Mouse (Mus musculus) left cerebral cortex, adult 18-20 months (tissue): Measurements from ENCODE around the gene Hvcn1. TPM values are rescaled to one million over a fixed set of nuclear protein-coding genes. Genes with fewer than 3 reads are reported as not detected.

Source experiments
- DNase-seq, 2 experiments: peaks; one replicate each; pipeline ENCODE4 v3.0.0; 2021 to 2022; ENCODE audit warnings: low spot score in 2 of 2, mixed read lengths in 1 of 2
- total RNA-seq, 2 experiments: library from RNA; stranded (reverse); gene quantifications; 2 replicates each; pipeline ENCODE4 v1.2.3; 2021

Hvcn1 gene
- total RNA-seq, 2 experiments from 2014 or later, result 2.6 to 4.3 TPM

DNA sequence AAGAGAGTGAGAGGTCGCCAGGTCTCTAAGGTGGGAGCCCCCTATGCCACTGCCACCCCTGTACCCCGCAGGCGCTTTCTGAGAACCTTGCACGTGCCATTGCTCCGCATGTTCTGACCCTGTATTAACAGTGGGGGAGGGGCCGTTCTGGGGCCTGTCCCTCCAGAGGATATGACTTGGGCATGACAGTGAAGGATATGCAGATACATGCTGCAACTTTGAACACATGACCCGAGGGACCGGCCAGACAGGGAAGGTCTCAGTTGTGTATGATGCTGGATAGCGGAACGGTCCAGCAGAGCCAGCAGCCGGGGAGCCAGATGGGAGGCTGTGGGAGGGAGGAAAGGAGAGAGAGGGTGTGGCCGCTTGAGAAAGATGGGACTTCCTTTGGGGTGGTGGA, 27.1 kb downstream of the Hvcn1 start:
- DNase-seq, result peak; percentile 22 to 25

GRCm38 (mm10) chr5:122234319-122235195, 28.0 kb downstream of the Hvcn1 start:
- no peak for DNase-seq

DNA sequence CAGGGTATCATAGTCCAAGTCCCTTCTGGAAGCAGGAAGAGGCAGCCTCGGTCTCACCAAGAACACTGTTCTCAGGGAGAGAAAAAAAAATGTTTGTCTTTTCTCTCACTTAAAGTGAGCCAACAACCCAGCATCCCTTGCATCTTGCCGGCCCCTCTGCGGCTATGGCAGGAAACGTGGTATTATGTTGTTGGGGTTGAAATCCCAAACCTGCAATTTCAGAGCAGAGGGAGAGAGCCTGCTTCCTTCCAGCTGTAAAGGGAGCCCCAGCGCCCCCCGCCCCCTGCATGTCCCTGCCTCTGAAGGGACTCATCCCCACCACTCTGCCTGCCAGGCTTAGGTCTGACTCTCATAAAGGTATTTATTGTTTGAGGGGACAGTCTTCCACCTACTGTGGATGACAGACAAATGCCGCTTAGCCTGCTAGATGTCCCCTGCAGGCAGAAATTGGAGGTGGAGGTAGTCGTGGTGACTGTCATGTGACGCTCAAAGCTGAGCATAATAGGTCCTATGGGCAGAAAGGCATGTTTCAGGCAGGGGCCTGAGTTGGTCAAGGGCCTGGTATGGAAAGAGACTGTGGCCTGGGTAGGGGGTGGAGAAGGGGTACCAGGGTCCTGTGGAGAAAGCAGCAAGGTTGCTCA, 28.7 kb downstream of the Hvcn1 start:
- DNase-seq, result no peak

GRCm38 (mm10) chr5:122237200-122237599, 30.6 kb downstream of the Hvcn1 start:
- peak in 1 of 2 experiments; percentile 27 for DNase-seq

GRCm38 (mm10) chr5:122239618-122240017, 33.0 kb downstream of the Hvcn1 start:
- no peak for DNase-seq

DNA sequence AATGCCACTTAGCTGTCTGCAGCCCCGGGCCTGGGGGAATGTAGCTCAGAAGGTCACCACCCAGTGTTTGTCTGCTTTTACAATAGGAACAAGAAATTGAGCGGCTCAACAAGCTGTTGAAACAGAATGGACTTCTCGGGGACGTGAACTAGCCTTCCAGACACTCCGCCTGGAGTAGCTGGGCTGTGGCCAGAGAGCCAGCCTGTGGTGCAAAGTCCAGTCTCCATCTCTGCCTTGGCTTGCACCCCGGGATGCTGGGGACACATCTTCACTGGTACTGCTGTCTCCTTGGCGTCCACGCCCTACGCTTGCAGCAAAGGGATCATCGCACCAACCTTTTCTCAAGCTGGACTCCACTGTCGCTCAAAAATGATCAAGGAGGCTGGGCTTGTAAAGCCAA, 33.9 kb downstream of the Hvcn1 start:
- no peak for DNase-seq

DNA sequence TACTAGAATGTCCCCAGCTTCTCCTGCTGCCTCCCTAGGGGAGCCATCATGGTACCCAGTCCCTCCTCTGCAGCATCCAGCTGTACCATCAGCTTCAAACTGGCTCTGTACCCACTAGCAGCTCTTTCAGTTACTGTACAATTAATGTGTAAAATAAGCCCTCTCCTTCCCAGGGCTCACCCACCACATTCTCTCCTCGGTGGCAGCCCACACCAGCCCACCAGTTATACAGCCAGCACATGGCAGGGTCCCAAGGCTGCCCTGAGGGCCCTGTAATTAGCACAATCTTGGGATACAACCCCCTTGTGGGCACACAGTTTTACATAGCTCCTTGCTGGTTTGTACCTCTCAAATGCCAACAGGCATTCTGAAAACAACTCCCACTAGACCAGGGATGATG, 34.4 kb downstream of the Hvcn1 start:
- peak in 1 of 2 experiments; percentile 21 for DNase-seq

- DNase-seq, result no peak
Measured at GRCm38 (mm10) chr5:122242521-122243123, 36.0 kb downstream of the Hvcn1 start.

DNA sequence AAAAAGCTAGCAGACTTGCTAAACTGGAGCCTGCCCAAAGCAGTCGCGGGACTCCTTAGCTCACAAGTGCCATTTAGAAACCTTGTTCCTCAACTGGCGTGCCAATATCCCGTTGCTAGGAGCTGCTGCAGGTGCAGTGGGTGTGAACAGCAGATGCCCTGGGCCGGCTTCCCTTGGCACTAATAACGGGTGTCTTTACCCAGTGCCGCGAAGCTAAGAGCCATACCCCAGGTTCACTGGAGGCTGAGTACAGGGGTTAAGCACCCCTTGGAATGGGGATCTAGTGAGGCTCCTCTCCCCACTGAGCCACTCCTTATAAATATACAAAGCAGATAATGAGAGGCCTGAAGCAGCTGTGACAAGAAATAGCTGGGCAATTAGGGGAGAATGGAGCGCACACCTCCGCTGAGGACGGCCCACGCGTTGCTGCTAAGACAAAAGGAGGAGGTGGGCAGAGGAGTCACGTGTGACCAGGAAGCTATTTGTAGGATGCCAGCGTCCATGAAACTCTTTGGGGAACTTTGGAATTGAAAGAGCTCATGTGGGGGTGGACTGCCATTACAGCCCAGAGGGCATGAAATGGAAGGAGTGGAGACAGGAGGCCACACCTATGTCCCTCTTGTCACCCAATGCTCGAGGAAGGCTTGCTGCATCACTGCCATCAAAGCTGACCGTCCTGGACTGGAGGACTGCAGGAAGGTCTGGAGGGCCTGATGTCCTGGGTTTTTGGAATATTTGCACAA, 37.3 kb downstream of the Hvcn1 start:
- DNase-seq, result no peak

DNA sequence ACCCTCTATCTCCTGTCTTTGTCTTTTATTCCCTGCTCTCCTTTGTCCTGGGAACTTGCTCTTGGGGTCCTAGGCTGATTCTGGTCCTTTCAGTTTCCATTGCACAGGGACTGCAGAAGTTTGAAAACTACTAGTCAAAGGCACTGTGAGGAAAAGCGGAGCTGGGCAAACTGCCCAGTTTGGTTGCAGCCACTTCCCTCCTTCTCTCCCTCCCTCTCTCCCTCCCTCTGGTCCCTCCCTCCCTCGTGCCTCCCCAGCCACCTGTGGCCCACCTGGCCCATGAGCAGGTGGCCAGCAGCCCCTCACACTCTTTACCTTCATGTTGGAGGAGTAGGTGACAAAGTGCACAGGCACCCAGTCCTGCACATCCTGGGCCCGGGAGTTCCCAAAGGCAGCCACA, 38.6 kb downstream of the Hvcn1 start:
- no peak for DNase-seq

DNA sequence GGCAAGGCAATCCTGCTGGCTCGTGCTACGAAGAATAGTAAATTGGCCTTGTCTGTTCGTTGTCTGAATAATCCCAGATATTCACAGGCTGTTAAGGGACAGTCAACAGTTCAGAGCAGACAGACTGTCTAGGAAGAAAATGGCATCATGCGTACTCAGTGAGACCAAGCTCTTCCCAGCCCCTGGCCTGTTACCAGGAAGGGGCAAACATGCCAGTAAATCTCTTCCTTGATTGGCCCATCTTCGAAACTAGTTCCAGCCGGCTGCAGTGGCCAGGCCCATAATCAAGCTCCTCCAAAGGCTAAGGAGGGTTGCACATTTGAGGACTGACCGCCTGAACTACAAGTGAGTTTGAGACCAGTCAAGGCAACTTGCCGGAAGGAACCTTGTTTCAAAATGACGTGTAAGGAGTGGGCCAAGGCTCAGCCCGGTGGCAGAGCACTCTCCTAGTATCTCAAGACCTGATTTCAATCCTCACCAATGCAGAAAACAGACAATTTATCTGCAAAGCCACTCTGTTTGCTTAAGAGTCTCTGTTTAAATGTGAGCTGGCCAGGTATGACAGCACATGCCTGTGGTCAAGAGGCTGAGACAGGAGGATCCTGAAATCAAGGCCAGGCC, 40.1 kb downstream of the Hvcn1 start:
- no peak for DNase-seq

DNA sequence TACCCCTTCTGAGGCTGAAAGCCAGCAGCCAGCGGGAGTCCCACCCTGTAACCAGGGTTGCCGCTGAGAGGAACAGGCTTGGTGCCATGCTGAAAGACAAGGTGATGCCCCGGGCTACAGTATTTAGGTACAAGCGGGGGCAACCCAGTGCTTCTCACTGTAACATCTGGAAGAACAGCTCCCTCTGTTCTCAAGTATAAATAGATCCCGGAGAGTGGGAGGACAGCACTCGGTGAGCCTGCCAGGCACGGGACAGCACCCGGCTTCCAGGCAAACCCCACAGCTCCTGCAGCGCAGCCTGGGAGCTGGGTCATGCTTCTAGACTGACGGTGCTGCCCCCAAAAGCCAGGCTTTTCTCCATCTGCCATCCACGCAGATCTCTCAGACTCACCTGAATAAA, 40.9 kb downstream of the Hvcn1 start:
- DNase-seq, result peak; percentile 42 to 48

DNA sequence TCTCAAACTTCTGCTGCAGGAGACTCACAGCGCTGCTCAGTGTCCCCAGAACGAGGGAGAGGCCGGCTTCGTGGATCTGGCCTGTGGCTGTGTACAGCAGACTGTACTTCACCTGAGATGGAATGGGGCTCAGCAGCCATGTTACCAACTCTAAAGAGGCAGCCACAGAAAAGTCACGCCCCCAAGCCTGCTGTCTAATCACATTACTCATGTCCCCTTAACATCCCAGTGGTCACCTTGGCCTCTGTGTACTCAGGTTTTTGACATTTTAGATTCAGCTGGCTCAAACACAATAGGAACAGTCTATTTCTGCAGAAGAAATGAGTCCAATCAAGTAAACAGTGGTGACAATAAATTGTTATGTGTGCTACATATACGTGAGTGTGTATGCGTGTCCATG, 41.3 kb downstream of the Hvcn1 start:
- no peak for DNase-seq

DNA sequence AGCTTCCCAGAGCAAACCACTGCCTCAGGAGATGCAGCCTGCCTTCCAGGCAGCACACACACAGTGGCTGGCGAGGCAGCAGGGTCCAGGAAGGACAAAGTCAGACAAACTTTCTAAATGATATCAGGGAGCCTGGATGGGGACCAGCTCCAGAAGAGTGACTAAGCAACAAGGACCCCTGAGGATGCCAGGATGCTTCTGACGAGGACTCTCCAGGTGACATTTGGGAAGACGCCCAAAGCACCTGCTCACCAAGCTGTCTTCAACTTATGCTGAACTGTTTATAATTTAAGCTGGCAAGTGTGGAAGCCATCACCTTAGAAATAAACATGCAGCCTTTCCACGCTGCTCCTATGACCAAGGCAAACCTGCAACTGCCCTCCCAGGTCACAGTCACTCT, 42.7 kb downstream of the Hvcn1 start:
- no peak for DNase-seq

DNA sequence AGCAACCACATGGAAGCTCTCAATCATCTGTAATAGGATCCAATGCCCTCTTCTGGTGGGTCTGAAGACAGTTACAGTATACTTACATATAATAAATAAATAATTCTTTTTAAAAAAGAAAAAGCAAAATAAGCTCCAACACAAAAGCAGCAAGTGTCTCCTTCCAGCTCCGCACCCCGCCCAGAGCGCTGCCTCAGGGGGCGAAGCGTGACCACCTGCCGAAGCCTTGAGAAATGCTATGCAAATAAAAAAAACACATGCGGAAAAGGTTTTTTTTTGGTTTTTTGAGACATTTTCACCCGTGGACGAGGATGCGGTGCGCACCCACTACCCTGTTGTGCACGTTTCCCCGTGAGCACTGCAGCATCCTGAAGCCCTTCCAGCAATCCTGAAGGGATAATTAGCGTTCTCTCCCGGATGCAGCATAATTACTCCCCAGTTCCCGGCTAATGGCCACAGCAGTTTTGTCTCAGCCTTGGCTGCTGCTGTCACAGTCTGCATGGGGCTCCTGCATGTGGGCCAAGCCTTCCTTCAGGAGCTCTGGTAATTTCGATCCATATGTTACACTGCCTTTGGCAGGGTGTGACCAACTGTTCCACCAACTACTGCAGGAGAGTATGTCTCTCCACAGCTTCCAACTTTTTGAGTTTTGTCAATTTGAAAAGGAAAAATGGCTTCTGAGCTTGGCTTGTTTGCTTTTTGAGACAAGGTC, 45.4 kb downstream of the Hvcn1 start:
- DNase-seq, result no peak

DNA sequence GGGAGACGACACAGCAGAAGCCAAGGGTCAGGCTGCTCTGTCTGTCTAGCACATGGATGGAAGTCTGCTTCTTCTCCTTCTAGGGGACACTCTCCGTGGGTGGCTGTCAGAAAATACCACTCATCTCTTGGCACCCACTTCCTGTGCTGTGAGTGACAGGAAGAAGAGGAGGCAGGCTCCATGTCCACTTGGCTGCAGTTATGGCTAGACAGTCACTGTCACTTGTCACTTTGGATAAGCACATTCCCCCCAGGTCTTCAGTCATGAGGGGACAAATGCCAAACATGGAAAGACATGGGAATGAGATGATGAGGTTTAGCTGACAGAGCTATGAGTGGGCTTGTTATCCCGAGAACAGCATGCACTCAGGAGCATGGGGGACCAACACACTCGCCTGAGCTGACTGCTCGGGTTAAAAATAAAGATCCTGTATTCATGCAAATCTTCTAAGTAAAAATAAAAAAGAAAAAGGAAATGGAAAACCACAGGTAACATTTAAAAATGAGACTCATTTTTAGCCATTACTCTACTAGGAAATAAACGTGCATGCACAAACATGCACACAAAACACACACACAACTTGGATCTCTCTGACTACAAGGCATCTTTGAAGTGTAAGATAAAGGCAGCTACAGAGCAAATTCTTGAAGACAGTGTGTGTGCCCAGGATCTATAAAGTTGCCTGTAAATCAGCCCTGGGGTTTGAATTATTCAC, 51.6 kb downstream of the Hvcn1 start:
- no peak for DNase-seq

DNA sequence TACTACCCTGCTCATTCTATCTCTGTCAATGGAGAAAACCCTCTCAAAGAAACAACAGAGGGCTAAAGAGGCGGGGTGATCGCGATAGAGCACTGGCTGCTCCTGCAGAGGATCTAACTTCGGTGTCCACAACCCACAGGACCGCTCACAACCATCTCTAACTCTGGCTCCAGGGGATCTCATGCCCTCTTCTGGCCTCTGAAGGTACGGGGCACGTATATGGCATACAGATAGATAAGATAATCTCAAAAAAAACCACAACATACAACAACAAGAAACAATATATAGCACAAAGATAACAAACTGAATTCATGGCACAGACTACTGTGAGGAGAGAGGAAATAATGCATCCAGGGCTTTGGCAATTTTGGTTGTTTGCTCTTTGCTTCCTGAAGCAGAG, 55.5 kb downstream of the Hvcn1 start:
- DNase-seq, result no peak

DNA sequence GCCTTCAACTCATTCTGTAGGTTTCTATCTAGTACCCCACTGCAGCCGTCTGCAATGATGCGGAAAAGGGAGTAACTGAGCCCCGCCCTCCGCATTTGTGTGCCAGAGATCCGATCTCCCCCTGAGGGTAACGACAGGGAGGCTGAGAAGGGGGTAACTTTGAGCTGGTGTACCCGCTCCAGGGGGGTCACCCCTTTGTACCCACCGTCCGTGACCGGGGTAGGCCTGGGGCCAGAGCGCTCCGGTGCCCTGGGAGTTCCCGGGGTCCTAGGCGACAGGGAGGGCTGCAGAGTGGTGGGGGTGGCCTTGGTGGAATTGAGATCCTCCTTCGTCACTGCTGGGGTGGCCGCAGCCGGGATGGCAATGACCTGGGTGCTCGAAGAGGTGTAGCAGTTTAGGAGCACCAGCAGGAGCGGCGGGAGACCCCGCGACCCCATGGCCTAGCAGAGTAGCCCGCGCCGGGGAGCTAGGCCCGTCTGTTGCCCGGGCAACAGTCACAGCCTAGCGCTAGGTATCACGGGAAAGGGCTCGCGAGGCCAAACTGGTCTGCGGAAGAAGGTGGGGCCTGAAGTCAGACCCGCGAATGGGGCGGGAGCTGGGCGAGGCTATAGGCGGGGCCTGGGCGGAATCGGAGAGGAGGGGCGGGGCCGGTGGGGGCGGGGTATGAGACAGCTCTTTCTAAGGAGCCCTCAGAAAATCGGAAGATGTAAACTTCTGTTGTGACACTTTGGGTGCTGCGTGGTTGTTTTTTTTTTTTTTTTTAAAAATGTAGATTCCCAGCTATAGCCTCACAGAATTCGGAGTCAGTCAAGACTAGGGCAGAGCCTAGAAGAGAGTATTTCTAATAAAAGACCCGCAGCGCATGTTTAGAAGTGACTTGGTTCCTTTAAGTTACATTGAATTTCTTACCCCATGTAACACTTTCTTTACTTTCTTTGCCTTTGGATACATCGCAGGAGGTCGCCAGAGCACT, 57.6 kb downstream of the Hvcn1 start, which contains the start of gene Tctn1:
TSS of gene Tctn1 (minus strand) at position 528 of the 973 bp plus-strand sequence.
- peak; percentile 81 to 86 for DNase-seq
